Mouse (Mus musculus) cortical plate, adult 2 months (tissue): ENCODE data around the gene Ces3b. TPM values are rescaled to one million over a fixed set of nuclear protein-coding genes. Genes with fewer than 3 reads are reported as not detected.
"Not testable (repeated sequence)": the region's sequence is repeated elsewhere in the genome, so short reads cannot be mapped to it uniquely, and the experiment has no call there.

Experiments used
- H3K27ac ChIP-seq: fragments of 200-500 bp; 2 replicates; pipeline ENCODE4 v1.5.1; 2012; ENCODE audit warnings: low read length, control low read depth, inconsistent platforms; ENCODE audit not compliant: insufficient read depth
- H3K4me1 ChIP-seq: fragments of 200-500 bp; 2 replicates; pipeline ENCODE4 v1.6.1; 2011; ENCODE audit warnings: low read length; ENCODE audit not compliant: control insufficient read depth, insufficient read depth
- H3K4me3 ChIP-seq: fragments of 200-500 bp; 2 replicates; pipeline ENCODE4 v1.5.1; 2011; ENCODE audit warnings: mild to moderate bottlenecking, low read length, control low read depth; ENCODE audit not compliant: insufficient read depth
- CTCF ChIP-seq: fragments of 200-500 bp; IDR thresholded peaks from 2 replicates; pipeline ENCODE4 v1.5.1; 2011; ENCODE audit warnings: mild to moderate bottlenecking, control low read depth, low read length; ENCODE audit not compliant: insufficient read depth; ENCODE audit errors: extremely low read depth
- POLR2A ChIP-seq: fragments of 200-500 bp; IDR thresholded peaks from 2 replicates; pipeline ENCODE4 v1.6.1; 2011; ENCODE audit warnings: mild to moderate bottlenecking, low read length, control low read depth; ENCODE audit not compliant: insufficient read depth; ENCODE audit errors: extremely low read depth
- polyA plus RNA-seq: library from polyadenylated mRNA; depleted of rRNA; stranded (reverse); fragments of >200 nt; gene quantifications from 2 replicates; pipeline ENCODE4 v1.2.3, GENCODE M21; 2012; rRNA removed

Gene Ces3b
- not detected in 2 replicates for polyA plus RNA-seq

DNA sequence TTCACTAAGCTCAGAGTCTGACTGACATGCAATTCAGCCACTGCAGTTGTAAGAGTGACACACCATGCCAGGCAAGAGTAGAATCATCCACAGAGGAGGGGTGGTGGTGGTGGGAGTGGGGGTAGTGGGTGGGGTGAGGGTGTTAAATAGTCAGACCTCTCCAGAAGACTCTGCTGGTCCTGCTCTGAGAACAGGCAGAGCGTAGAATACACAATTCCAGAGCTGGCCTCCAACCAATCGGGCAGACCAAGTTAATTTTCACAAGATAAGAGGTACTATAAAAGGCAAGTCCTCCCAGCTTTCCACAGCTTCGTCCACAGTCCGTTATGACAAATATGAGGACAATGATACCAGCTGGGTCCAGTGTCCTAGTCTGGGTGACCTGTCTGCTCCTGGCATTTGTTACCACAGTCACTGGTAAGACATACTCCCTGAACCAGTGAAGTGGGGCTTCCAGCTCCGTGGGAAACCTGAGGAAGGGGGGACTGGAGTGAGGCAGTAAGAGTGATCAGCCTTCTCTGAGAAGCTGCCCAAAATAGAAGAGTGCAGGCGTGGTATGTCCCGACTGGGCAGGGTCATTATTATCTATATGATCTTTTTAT, at the start of gene Ces3b:
Ces3b (plus strand) TSS at position 305 of the 602 bp plus-strand sequence.
- H3K4me3 ChIP-seq: no peak within 1 kb of the TSS
- TF ChIP-seq CTCF (no peak), POLR2A (no peak)
- no peak within 1 kb of the TSS for H3K27ac ChIP-seq
- H3K4me1 ChIP-seq: no peaks in the 10 kb centered on the region

- Histone ChIP-seq H3K4me3 (no peak overlapping the region), H3K4me1 (no peaks in the 10 kb centered on the region), H3K27ac (no peak overlapping the region)
- TF ChIP-seq CTCF (no peak), POLR2A (no peak)
Observed at GRCm38 (mm10) chr8:105043510-105043909, 40.0 kb upstream of the Ces3b start.

DNA sequence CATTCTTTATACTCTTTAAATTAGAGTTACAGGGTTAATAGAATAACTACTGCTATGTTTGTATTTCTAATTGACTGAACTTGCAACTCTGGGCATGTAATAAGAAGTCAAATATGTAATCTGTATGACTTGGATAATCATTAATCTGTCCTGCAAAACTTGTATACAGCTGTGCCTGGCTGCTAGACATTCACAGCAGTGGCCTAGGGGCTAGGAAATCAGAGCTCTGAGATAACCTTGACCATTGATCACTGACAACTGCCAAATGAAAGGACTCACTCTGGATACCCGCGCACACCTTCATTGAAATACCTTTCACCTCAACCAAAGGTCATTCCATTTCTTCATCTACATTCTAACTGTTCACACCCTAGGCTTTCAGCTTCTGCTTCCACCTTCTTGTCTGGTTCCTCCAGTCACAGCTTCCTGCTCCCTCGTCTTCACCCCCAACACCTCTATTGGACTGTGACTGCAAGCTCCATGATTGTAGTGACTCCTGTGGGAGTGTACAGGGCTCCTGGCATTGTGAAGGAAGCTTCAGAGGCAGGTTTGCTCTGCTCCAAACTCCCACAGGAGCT, 37.6 kb upstream of the Ces3b start:
- Histone ChIP-seq H3K4me1 (no peaks in the 10 kb centered on the region), H3K27ac (no peak overlapping the region), H3K4me3 (no peak overlapping the region)
- no peak for TF ChIP-seq POLR2A
- TF ChIP-seq CTCF: no peak

- TF ChIP-seq POLR2A (no peak), CTCF (no peak)
- Histone ChIP-seq H3K4me3 (no peak within 1 kb of the TSS), H3K4me1 (no peaks in the 10 kb centered on the region), H3K27ac (no peak within 1 kb of the TSS)
Observed at GRCm38 (mm10) chr8:105048371-105048854, 35.1 kb upstream of the Ces3b start, which contains the start of gene Ces3a. TSS of gene Ces3a (plus strand) at chr8:105048601.

DNA sequence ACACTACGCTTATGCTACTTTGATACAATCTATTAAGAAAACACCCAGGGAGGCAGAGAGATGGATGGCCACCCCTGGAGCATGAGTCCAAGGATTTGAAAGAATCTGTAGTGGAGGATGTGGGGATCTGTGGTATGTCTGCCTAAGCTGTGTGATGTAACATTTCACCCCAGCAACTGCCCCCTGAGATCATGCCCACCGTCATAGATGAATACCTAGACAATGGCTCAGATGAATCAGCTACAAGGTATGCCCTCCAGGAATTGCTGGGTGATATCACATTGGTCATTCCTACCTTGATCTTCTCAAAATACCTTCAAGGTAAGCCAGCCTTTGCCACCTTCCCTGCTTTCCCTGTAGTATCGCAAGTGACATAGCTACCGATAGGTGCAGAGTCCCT, 27.3 kb upstream of the Ces3b start:
- TF ChIP-seq CTCF (no peak), POLR2A (no peak)
- H3K27ac ChIP-seq: no peak overlapping the region
- H3K4me3 ChIP-seq: no peak overlapping the region
- no peaks in the 10 kb centered on the region for H3K4me1 ChIP-seq

- TF ChIP-seq POLR2A (no peak), CTCF (no peak)
- Histone ChIP-seq H3K4me3 (no peak overlapping the region), H3K4me1 (no peaks in the 10 kb centered on the region), H3K27ac (no peak overlapping the region)
Observed at GRCm38 (mm10) chr8:105060056-105060455, 23.5 kb upstream of the Ces3b start.

DNA sequence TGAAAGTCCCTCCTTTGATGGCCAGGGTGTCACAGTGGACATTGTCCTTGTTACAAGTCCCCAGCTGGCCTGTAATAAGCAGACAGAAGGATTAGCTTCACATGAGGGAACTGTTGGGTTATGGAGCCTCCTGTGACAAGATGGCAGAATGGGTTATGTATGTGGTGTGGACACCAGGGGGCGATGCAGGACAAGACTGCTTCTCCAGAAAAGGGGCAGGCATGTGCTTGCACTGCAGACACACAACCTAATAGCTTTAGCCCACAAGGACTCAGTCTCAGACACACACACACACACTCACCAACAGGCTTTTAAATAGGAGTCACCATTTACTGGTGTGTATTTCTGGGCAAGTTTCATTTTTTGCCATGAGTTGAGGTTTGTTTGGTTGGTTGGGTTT, 16.8 kb upstream of the Ces3b start:
- TF ChIP-seq POLR2A (no peak), CTCF (peak; percentile 38)
- no peak overlapping the region for H3K4me3 ChIP-seq
- H3K27ac ChIP-seq: no peak overlapping the region
- H3K4me1 ChIP-seq: no peaks in the 10 kb centered on the region

DNA sequence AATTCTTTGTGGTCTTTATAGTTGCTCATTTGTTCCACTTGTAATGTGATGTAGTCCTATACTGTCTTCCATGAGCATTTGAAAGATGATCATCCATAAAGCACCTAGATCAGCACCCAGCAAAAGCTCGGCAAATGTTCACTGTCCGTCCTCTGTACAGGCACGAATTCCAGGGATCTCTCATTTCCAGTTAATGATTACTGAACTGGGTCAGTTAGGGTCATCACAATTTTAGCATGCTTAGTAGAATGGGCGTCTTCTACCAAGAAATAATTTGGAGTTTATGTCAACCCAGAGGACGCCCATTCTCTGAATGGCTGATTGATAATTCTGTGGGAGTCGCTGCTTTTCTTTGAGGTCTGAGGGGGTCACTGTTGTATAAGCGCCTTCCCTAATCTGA, 15.6 kb upstream of the Ces3b start:
- H3K4me1 ChIP-seq, H3K4me3 ChIP-seq, H3K27ac ChIP-seq: not testable (repeated sequence)

DNA sequence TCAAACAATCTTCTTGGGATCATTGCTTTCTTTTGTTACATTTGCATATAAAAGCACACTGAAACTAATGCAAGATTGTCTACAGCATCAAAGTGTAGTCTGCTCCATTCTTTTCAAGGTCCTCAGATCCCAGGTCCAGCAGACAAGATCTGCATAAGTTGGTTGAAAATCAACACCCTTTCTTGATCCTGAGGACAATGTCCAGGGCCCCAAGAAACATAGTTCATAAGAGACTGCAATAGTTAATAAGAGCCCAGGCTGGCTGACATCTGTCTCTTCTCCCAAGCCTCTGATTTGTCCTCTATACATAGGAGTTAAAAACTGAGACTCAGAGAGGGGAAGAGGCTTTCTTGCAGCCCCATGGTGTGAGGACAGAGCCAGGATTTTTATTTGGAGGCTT, 14.6 kb upstream of the Ces3b start:
- no peak overlapping the region for H3K4me3 ChIP-seq
- H3K27ac ChIP-seq: no peak overlapping the region
- H3K4me1 ChIP-seq: no peaks in the 10 kb centered on the region
- TF ChIP-seq POLR2A (no peak), CTCF (no peak)

GRCm38 (mm10) chr8:105076601-105077000, 7.0 kb upstream of the Ces3b start:
- H3K4me1 ChIP-seq: no peaks in the 10 kb centered on the region
- no peak overlapping the region for H3K4me3 ChIP-seq
- no peak overlapping the region for H3K27ac ChIP-seq
- TF ChIP-seq POLR2A: no peak
- no peak for TF ChIP-seq CTCF

DNA sequence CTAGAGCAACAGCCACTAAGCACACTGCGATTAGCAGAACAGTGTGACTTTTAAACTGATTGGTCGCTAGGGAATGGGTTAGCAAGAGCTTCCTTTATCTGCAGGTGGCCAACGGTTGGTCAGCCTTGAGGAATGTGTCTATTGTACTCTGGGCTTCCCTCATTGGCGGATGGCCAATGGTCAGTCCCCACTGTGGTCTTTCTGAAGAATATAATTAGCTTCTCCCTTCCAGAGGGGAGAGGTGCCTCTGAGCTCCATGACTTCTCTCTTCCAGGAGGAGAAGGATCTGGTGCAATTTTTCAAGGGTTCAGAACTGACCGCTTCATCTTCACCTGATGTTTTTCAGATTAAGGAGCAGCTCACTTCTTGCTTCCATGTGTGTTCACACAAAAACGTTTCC, 6.5 kb upstream of the Ces3b start:
- no peak overlapping the region for H3K27ac ChIP-seq
- no peak for TF ChIP-seq POLR2A
- TF ChIP-seq CTCF: no peak
- H3K4me3 ChIP-seq: no peak overlapping the region
- no peaks in the 10 kb centered on the region for H3K4me1 ChIP-seq
